Mouse (Mus musculus) megakaryocyte, embryonic 14.5 days (primary cell): ENCODE results near the gene Ccl9. TPM values are rescaled to one million over a fixed set of nuclear protein-coding genes. Genes with fewer than 3 reads are reported as not detected.

Experiments used
- H3K27me3 ChIP-seq: replicated peaks from 2 replicates; pipeline ENCODE3; 2012; ENCODE audit warnings: inconsistent platforms
- H3K36me3 ChIP-seq: replicated peaks from 2 replicates; pipeline ENCODE3; 2012; ENCODE audit warnings: low read length, inconsistent platforms, mixed read lengths
- H3K4me1 ChIP-seq: 2 replicates; pipeline ENCODE4 v1.6.1; 2012; ENCODE audit warnings: inconsistent platforms
- H3K4me3 ChIP-seq: replicated peaks from 2 replicates; pipeline ENCODE3; 2012; ENCODE audit warnings: moderate library complexity, mild to moderate bottlenecking, inconsistent platforms
- H3K9me3 ChIP-seq: 2 replicates; pipeline ENCODE4 v1.6.1; 2012; ENCODE audit warnings: inconsistent platforms
- FLI1 ChIP-seq: IDR thresholded peaks from 2 replicates; pipeline ENCODE4 v1.6.1; 2012; ENCODE audit warnings: low read length, inconsistent platforms, mixed read lengths
- GATA1 ChIP-seq: IDR thresholded peaks from 3 replicates; pipeline ENCODE4 v1.6.1; 2012; ENCODE audit warnings: mixed read lengths, low read length, inconsistent platforms, borderline replicate concordance
- polyA plus RNA-seq: library from polyadenylated mRNA; stranded (reverse); fragments of >175 nt; gene quantifications from 2 replicates; pipeline ENCODE4 v1.2.3, GENCODE M21; 2012; ENCODE audit warnings: low replicate concordance; ENCODE audit not compliant: insufficient read depth

Ccl9 gene
- polyA plus RNA-seq, 1 experiment: 2.4 TPM

DNA sequence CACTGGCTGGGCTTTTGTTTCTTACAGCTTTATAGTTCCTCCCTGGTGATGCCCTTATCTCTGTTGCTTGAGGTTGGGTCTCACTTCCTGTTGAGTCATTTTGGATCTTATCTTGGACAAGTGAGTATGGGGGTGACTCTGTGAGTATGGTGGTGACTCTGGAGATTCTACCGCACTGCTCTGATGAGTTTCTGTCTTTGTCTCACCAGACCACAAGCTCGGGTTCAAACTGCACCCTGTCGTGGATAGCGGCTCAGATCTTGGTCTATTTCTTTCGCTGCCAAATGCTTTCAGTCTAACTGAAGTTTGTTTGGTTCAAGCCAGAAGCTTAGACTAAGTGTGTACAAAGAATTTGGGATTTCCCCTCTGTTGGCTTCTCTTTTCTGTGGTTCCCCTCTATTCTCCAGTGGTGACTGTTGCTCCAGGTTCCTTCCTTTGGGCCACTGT is 28.2 kb downstream of the Ccl9 start:
- TF ChIP-seq GATA1: peak; percentile 76; the same call in 1 of the 3 replicates
- no peak for TF ChIP-seq FLI1
- Histone ChIP-seq H3K4me3 (peak overlapping the region; percentile 78), H3K4me1 (peaks cover 23% of the 10 kb centered on the region), H3K36me3 (no peaks in the 10 kb centered on the region), H3K9me3 (no peaks in the 10 kb centered on the region), H3K27me3 (peaks cover 17% of the 10 kb centered on the region)

- Histone ChIP-seq H3K4me3 (no peak overlapping the region), H3K36me3 (no peaks in the 10 kb centered on the region)
Measured at GRCm38 (mm10) chr11:83544214-83544613, 34.2 kb downstream of the Ccl9 start.

DNA sequence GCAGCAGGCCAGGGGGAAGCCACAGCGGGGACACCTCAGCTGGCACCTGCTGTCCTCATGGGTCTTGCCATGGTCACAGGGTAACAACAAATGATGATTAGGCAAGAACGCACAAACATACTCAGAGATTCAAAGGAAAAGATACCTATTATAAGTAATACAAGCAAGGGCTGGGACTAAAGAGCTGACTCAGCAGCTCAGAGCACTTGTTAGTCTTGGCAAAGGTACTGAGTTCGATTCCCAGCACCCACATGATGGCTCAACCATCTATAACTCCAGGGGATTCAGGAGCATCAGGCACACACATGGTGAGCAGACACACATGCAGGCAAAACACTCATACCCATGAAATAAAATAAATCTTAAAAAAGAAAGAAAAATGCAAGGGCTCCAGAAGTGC is 37.0 kb downstream of the Ccl9 start:
- TF ChIP-seq GATA1 (no peak), FLI1 (no peak)
- peaks cover 7% of the 10 kb centered on the region for H3K9me3 ChIP-seq
- peaks cover 62% of the 10 kb centered on the region for H3K4me1 ChIP-seq
- no peaks in the 10 kb centered on the region for H3K36me3 ChIP-seq
- peak overlapping the region; percentile 62 for H3K4me3 ChIP-seq
- H3K27me3 ChIP-seq: peaks cover 7% of the 10 kb centered on the region

More at GRCm38 (mm10) chr11:83544214-83544613, 34.2 kb downstream of the Ccl9 start:
- Histone ChIP-seq H3K27me3 (peaks cover 16% of the 10 kb centered on the region), H3K4me1 (peaks cover 37% of the 10 kb centered on the region), H3K9me3 (peaks cover 7% of the 10 kb centered on the region)
- TF ChIP-seq FLI1 (no peak), GATA1 (no peak)

DNA sequence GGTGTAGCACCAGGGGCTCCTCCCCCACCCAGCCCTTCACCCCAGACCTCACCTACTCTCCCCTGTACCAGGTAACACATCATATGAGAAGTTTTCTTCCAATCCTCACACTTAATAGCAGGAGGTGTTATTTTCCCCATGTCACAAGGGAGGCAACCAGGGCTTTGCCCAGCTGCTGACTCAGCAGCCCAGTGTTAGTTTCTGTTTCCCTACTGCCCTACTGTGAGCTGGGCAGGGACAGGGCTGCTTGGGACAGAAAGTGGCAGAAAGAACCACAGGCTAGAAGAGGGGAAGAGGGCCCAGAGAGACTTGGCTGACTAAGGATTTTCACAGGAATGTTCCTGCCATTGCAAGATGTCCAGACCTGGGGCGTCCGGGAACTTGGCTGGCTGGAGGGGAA is 37.5 kb downstream of the Ccl9 start:
- peaks cover 67% of the 10 kb centered on the region for H3K4me1 ChIP-seq
- TF ChIP-seq GATA1: no peak
- TF ChIP-seq FLI1: no peak

DNA sequence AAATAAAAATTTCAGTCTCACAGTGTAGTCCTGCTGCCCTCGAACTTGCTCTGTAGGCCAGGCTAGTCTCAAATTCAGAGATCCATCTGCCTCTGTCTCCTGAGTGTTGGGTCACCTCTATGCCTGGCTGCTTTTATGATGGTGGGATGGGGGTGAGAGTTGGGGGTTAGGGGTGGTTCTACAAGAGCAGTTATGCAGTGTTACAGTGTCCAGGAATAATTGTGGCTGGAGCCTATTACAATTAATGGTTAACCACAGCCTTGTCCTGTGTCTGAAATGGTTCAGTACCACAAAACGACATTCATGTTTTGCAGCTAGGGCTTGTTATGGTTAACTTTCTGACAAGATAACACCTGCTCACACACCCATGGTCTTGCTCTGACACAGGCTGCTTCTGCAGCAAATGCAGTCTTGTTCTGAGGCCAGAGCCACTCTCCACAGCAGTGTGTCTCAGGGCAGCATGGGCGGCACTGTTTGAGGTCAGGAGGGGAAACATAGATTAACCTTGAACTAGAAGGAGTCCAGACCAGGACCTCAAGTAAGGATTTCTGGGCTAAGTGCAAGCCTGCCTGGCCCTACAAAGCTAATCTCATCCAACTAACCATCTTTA is 39.6 kb downstream of the Ccl9 start:
- Histone ChIP-seq H3K4me1 (peaks cover 82% of the 10 kb centered on the region), H3K36me3 (no peaks in the 10 kb centered on the region), H3K4me3 (no peak overlapping the region), H3K27me3 (peaks cover 3% of the 10 kb centered on the region), H3K9me3 (peaks cover 7% of the 10 kb centered on the region)
- no peak for TF ChIP-seq GATA1
- no peak for TF ChIP-seq FLI1

More for the DNA sequence above, 37.5 kb downstream of the Ccl9 start:
- peaks cover 7% of the 10 kb centered on the region for H3K9me3 ChIP-seq
- peak overlapping the region; percentile 62 for H3K4me3 ChIP-seq
- H3K27me3 ChIP-seq: peaks cover 4% of the 10 kb centered on the region
- H3K36me3 ChIP-seq: no peaks in the 10 kb centered on the region

- TF ChIP-seq FLI1 (no peak), GATA1 (no peak)
- H3K4me1 ChIP-seq: peaks cover 85% of the 10 kb centered on the region
- H3K36me3 ChIP-seq: no peaks in the 10 kb centered on the region
- peak overlapping the region; percentile 62 for H3K4me3 ChIP-seq
- no peaks in the 10 kb centered on the region for H3K9me3 ChIP-seq
- no peaks in the 10 kb centered on the region for H3K27me3 ChIP-seq
Measured at GRCm38 (mm10) chr11:83536831-83537230, 41.6 kb downstream of the Ccl9 start.

- Histone ChIP-seq H3K9me3 (no peaks in the 10 kb centered on the region), H3K27me3 (peaks cover 5% of the 10 kb centered on the region), H3K4me1 (peaks cover 81% of the 10 kb centered on the region), H3K4me3 (no peak overlapping the region), H3K36me3 (no peaks in the 10 kb centered on the region)
- TF ChIP-seq FLI1: no peak
- no peak for TF ChIP-seq GATA1
Measured at GRCm38 (mm10) chr11:83534609-83535423, 43.6 kb downstream of the Ccl9 start.

DNA sequence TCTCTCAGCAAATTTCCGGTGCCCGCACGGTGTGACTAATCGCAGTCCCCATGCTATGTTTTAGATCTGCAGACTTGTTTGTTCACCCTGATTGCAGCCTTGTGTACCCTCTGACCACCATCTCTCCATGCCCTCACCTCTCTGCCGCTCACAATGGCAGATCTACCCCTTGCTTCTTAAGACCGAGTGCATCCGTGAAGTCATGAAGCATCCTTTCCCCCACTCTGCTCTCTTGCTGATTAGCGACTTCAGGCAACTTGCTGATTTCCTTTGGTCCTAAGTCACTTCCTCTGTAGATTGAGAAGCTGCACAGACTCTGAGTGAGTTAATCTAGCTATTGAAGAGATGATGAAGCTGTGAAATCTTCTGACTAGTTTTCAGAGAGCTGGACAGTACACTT is 44.3 kb downstream of the Ccl9 start:
- Histone ChIP-seq H3K4me1 (peaks cover 75% of the 10 kb centered on the region), H3K36me3 (no peaks in the 10 kb centered on the region), H3K4me3 (peak overlapping the region; percentile 47), H3K9me3 (no peaks in the 10 kb centered on the region), H3K27me3 (peaks cover 7% of the 10 kb centered on the region)
- no peak for TF ChIP-seq GATA1
- TF ChIP-seq FLI1: no peak

DNA sequence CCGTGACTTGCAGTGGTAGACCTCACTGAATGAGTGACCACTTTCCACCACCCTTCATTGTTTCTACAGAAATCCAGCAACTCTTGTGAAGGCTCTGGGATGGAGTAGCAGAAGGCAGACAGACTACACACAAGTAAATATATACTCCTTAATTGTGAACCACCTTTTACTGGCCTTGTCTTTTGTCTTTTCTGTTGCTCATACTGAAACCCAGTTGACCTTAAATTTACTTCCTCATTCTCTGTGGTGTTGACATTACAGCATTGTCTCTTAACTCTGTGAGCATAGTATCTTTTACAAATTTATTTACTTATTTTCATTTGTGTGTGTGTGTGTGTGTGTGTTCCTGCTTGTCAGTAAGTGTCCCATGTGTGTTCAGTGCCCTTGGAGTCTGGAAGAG is 45.2 kb downstream of the Ccl9 start:
- Histone ChIP-seq H3K9me3 (no peaks in the 10 kb centered on the region), H3K27me3 (peaks cover 10% of the 10 kb centered on the region), H3K36me3 (no peaks in the 10 kb centered on the region), H3K4me3 (no peak overlapping the region), H3K4me1 (peaks cover 66% of the 10 kb centered on the region)
- TF ChIP-seq FLI1 (no peak), GATA1 (no peak)

DNA sequence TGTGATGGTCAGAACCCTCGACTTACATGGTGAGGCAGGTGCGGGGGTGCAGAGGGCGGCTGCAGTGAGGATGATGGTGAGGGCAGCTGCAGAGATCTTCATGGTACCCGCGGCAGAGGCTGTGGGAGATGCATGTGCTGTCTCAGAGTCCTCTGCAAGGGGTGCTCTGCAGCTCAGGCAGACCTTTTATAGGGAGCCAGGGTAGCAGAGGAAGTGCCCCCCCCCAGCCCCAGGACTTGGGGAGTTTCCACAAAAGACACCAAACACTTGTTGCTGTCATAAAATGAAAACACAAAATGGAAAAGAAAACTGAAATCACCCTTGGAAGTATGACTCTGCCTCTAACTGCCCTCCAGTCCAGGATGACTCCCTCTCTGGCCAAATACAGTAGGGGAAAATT is 48.1 kb downstream of the Ccl9 start, which contains the start of gene Ccl5:
TSS of gene Ccl5 (minus strand) at position 159 of the 400 bp plus-strand sequence.
- Histone ChIP-seq H3K4me3 (no peak within 1 kb of the TSS), H3K27me3 (peaks cover 15% of the 10 kb centered on the region), H3K4me1 (peaks cover 48% of the 10 kb centered on the region), H3K9me3 (no peaks in the 10 kb centered on the region), H3K36me3 (no peaks in the 10 kb centered on the region)
- no peak for TF ChIP-seq GATA1
- TF ChIP-seq FLI1: no peak
